Mouse (Mus musculus) olfactory bulb, adult 2 months (tissue): ENCODE data around the gene Hdac4.

Experiments
- CTCF ChIP-seq: fragments of 200-500 bp; IDR thresholded peaks from 2 replicates; pipeline ENCODE4 v1.5.1; 2012; ENCODE audit warnings: low read depth, mild to moderate bottlenecking, low read length, moderate library complexity; ENCODE audit not compliant: insufficient read depth
- POLR2A ChIP-seq: fragments of 200-500 bp; IDR thresholded peaks from 2 replicates; pipeline ENCODE4 v1.6.1; 2012; ENCODE audit warnings: mild to moderate bottlenecking, low read depth, low read length, moderate library complexity; ENCODE audit not compliant: insufficient read depth

GRCm38 (mm10) chr1:91988866-91989265 lies 206.6 kb downstream of the Hdac4 start:
- TF ChIP-seq POLR2A (no peak), CTCF (no peak)
